Mouse (Mus musculus) G1E (cell line): Measurements from ENCODE around the gene Lrrc4b.

ENCODE experiments used
- CTCF ChIP-seq: IDR thresholded peaks from 2 replicates; pipeline ENCODE4 v1.5.1; 2012; ENCODE audit warnings: low read depth, low read length, inconsistent platforms, mixed read lengths
- GATA1 ChIP-seq: IDR thresholded peaks from 2 replicates; pipeline ENCODE4 v1.6.1; 2012; ENCODE audit warnings: borderline replicate concordance, low read length, inconsistent platforms, mixed read lengths

DNA sequence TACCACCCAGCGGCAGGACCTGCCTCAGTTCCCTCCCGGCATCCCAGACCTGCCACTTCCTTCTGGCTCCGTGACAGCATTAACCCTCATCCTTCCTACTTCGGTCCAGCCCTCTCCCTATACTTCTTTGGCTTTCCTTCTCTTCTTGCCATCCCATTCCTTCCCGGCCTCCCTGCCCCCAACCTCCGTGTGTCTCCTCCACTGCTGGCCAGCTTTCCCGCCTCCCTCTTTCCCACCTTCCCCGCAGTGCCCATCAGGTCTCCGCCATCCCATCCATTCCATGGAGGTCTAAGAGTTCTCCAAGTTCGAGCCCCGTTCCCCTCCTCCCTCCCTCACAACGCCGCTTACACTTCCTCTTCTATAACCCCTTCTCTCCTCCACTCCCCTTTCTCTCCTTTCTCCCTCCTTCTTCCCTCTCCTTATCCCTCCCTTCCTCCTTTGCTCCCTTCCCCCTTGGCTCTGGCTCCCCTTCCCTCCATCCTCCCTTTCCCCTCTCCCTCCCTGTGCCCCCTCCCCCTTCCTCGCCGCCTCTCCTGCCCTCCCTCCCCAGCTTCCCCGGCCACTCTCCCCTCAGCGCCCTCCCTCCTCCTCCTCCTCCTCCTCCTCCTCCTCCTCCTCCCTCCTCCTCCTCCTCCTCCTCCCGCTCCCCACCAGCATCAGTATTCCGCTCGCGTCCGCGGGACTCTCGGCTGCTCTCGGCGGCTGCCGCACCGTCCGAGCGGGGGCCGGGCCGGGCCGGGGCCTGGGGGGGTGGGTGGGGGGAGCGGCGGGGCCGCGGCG, 457 bp upstream of the Lrrc4b start:
- TF ChIP-seq CTCF, result no peak
- TF ChIP-seq GATA1, result no peak
